Mouse (Mus musculus) thymus, postnatal 4 days (tissue): ENCODE data around the gene Gm960.

Source experiments
- DNase-seq: peaks from one replicate; pipeline ENCODE4 v3.0.0; 2021

Gene Gm960

DNA sequence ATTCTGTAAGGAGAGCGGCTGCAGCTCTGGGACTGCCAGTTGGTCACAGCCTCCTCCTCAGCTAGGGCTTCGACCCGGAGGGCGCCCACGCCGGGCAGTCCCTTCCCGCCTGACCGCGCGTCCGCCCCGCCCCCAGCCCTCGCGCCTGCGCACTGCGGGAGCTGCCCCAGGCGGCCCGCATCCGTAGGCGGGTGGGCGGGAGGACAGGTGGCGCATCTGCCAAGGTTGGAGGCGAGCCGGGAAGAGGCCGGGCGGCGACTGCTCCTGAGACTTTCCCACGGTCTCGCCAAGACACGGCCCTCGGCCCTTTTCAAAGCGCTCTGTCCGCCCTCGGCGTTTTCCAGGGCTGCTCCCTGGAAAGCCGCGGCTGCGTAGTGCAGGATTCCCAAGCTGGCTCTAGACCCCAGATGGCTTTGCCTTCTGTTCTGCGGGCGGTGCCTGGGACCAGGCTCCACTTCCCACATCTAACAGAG lies at the start of gene Gm960:
Gene Gm960 (minus strand): TSS at position 464 of the 473 bp plus-strand sequence.
- DNase-seq = peak; percentile 60

DNA sequence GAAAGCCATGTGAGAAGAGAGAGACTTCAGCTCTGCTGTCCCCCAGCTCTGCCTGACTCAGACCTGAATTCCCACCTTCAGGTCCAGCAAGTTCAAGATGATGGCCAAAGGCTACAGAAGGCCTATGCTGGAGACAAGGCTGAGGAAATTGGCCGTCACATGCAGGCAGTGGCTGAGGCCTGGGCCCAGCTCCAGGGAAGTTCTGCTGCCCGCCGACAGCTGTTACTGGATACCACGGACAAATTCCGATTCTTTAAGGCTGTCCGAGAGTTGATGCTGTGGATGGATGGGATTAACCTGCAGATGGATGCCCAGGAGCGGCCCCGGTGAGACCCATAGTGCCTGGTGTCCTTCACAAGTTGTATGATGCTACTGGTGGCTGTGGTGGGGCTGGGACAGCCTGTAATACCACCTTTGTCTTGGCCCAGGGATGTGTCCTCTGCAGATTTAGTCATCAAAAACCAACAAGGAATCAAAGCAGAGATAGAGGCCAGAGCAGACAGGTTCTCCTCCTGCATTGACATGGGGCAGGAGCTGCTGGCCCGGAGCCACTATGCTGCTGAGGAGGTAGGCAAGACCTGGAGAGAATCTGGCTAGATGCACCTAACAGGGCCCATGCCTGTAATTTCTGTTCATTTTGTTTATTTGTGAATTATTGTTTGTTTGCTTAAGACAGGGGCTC lies 49.3 kb upstream of the Gm960 start:
- DNase-seq = no peak

DNA sequence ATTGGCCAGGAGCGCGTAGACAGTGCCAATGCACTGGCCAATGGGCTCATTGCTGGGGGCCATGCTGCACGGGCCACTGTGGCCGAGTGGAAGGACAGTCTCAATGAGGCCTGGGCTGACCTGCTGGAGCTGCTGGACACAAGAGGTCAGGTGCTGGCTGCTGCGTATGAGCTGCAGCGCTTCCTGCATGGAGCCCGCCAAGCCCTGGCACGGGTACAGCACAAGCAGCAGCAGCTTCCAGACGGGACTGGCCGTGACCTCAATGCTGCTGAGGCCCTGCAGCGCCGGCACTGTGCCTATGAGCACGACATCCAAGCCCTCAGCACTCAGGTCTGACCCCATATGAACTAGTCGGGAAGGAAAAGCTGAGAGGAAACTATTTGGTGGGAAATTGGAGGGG lies 48.1 kb upstream of the Gm960 start:
- DNase-seq = no peak

DNA sequence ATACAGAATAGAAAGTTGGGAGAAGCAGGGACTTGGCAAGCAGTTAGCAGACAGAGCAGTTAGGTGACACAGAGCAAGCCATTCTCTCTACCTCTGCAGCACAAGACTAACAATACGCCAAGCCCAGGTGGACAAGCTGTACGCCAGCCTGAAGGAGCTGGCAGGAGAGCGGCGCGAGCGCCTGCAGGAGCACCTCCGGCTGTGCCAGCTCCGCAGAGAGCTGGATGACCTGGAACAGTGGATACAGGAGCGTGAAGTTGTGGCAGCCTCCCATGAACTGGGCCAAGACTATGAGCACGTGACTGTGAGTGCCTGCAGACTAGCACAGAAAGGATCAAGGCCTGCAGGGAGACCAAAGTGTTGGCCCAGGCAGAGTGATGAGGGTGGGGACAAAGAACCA lies 47.2 kb upstream of the Gm960 start:
- DNase-seq = no peak

DNA sequence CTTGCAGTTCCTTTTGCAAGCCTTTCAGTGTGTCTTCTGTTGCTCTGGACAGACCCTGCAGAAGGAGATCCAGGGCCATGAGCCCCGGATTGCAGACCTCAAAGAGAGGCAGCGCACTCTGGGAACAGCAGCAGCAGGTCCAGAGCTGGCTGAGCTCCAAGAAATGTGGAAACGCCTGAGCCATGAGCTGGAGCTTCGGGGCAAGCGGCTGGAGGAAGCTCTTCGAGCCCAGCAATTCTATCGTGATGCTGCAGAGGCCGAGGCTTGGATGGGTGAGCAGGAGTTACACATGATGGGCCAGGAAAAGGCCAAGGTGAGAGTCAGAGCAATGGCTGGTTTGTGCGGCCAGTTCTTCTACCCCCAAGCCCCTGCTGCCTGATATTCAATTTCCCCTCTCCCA lies 46.6 kb upstream of the Gm960 start:
- DNase-seq = no peak

DNA sequence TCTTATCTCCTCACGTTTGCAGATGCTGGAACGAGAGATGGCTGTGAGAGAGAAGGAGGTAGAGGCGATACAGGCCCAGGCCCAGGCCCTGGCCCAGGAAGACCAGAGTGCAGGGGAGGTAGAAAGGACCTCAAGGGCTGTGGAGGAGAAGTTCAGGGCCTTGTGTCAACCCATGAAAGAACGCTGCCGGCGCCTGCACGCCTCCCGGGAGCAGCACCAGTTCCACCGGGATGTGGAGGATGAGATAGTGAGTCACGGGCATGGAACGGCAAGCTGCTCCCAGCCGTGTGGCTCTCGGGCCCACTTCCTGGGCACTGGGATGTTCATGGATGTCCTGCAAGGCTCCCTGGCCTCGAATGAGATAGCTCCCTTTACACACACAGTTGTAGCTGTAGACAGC lies 45.6 kb upstream of the Gm960 start:
- DNase-seq = no peak

DNA sequence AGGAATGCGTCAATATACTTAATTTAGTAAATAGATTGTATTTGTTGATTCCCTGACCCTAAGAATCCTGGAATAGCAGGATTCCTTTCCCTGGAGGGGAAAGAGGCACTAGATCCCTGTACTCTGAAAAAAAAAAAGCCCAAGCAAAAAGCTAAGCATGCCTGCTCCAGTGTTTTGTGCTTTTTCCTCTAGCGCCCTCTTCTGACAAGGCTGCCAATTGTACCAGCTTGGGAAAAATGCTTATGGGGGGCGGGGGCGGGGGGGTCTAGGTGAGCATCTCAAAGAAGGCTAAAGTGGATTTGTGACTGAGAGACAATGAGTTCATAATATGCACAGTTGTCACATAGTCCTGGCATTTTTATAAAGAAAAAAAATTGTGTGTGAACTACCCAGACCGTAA lies 45.1 kb upstream of the Gm960 start:
- peak; percentile 53 for DNase-seq

DNA sequence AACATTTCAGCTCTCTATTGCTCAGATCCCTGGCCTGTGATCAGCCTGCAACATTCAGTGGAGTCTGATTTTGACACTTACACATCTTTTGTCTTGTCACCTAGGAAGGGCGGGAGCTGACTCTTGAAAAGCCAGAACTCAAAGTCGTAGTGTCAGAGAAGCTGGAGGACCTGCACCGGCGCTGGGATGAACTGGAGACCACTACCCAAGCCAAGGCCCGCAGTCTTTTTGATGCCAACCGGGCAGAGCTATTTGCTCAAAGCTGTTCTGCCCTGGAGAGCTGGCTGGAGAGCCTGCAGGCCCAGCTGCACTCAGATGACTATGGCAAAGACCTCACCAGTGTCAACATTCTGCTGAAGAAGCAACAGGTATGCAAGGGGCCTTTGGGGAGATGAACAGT lies 43.8 kb upstream of the Gm960 start:
- no peak for DNase-seq

DNA sequence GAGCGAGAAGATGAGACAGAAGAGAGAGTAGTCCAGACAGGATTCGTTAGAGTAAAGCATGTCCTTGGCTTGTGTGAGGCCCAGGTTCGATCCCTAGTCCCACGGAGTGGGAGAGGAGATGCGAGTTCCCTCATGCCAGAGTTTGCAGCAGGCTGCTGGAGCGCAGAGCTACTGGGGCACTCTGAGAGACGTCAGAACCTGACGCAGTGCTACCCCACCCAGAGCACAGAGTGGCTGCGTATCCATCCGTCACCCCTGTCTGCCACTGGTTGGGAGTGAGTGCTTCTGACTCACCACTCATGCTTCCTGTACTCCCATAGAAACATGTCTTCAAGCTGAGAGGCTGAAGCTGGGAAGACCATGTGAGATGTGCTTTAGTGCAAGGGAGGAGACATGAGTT lies 43.0 kb upstream of the Gm960 start:
- DNase-seq = no peak

DNA sequence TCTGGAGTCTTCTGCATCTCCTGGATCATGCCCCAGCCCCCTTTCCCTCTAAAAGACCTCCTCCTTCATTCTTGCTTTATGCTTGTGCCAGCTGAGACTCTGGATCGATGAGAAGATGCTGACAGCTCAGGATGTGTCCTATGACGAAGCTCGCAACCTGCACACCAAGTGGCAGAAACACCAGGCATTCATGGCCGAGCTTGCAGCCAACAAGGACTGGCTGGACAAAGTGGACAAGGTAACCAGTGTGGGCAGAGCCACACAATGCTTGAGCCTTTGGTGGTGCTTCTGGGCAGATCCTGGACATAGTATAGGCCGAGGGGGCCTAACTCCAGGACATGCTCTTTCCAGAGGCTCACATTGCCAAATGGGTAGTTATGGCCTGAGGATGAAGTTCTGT lies 41.3 kb upstream of the Gm960 start:
- DNase-seq = no peak

DNA sequence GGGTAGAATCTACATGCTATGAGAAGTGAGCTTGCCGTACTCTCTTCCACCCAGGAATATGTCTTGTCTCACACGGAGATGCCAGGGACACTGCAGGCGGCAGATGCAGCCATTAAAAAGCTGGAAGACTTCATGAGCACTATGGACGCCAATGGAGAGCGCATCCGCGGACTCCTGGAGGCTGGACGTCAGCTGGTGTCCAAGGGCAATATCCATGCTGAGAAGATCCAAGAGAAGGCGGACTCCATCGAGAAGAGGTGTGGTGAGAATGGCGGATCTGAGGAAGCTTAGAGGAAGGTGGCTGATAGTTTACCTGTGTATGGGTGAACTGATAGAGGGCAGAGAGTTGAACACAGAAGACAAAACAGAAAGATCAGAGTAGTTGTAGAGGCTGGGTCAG lies 40.6 kb upstream of the Gm960 start:
- DNase-seq = no peak

DNA sequence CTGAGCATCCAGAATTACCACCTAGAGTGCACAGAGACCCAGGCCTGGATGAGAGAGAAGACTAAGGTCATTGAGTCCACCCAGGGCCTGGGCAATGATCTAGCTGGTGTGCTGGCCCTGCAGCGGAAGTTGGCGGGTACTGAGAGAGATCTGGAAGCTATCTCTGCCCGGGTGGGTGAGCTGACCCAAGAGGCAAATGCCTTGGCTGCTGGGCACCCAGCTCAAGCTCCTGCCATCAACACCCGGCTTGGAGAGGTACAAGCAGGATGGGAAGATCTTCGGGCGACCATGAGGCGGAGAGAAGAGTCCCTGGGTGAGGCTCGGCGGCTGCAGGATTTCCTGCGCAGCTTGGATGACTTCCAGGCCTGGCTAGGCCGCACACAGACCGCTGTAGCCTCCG lies 39.4 kb upstream of the Gm960 start:
- DNase-seq = no peak

DNA sequence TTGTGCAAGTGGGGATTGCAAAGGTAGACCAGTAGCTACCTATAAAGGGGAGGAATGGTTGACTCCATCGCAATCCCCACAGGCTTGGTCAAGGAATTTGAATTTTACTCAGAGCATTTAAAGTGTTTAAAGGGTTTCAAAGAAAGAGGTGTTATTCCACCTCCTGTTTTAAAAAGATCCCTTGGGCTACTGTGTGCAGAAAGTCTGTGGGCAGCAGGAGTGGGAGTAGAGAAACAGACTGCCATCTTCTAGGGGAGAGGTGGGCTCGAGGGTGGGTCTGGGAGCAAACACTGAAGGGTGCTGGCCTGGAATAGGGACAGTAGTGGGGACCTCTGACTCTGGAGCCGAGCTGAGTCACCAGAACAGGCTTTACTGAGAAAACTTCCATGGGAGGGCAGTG lies 34.6 kb upstream of the Gm960 start:
- DNase-seq = no peak

DNA sequence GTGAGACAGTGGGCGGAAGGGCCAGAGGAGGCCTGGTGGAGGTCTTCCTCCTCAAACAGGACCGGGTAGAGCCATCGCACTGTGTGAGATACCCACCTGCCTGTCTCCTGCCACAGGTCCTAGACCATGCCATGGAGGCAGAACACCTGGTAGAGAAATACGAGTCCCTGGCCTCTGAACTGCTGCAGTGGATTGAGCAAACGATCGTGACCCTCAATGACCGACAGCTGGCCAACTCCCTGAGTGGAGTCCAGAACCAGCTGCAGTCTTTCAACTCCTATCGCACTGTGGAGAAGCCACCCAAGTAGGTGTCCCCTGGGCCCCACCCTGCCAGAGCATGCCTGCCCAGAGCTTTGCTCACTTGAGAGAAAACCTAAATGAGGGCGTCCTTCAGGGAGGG lies 30.7 kb upstream of the Gm960 start:
- no peak for DNase-seq

DNA sequence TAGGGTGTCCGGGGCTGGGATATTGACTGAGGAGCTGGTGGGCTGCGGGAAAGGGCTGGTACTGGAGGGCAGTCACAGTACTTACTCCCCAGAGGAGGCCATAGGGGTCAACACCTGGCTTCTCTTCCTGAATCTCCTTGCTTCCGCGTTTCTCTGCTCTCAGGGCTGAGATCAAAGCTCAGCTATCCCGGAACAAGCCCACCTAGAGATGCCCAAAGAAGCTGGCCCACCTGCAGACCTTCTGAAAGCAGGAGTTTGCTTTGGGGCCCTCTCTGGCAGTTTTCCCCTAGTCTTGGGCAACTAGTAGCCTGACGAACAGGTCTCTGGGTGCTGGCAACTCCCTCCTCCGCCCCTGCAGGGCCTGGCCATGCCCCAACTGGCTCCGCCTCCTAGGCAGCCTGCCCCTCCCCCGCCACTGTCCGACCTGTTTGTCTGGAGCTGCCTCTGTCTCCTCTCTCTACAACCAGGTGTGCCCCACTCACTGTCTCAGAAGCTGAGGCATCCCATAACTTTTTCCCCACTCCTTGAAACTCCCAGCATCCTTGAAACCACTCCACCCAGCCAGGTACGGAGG lies 22.3 kb upstream of the Gm960 start:
- peak; percentile 20 for DNase-seq

DNA sequence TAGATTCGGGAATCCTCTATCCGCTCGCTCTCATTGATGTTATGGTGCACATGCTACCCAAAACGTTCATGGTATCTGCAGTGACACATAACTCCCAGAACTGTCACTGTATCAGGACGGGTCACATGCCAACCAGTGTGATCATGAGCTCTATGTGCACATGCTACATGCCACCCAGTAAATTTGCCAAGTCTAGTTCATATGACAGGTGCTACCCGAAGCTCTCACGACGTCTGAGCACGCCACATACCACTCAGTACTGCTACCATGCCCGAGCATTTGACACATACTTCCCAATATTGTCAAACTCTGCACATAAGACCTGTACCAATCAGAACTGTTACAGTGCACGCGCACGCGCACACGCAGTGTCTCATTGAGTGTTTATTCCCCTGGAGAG lies 21.6 kb upstream of the Gm960 start:
- DNase-seq = no peak

DNA sequence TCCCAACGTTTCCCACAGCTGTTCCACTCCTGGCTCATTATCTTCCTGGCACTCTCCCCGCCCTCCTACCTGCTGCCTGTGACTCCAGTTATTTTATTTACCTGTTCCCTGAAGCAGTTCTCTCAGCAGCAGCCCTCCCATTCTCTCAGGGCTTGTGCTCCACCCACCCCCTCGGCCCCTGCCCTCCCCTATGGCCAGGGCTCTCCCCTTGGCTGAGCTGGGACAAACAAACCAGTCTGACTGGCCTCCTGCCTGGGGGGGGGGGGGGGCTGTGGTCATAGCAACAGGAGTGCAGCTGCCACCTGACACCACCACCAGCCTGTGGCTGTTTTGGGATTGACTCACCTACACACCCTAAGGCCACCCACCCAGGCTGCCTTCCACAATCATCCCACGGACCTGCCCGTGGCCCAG lies 20.9 kb upstream of the Gm960 start:
- no peak for DNase-seq

DNA sequence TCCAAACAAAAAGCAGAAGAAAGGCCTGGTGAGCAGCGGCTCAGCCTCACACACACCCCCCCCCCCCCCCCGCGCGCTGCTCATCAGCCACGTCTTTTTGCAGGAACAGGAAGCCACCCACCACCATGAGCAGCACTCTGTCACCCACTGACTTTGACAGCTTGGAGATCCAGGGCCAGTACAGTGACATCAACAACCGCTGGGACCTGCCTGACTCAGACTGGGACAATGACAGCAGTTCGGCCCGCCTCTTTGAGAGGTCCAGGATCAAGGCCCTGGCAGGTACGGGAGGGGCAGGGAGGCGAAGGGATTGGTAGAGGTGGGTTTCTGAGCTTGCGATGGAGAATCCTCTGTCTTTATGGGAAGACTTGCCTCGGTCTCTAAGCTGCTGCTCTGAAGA lies 20.2 kb upstream of the Gm960 start:
- no peak for DNase-seq

DNA sequence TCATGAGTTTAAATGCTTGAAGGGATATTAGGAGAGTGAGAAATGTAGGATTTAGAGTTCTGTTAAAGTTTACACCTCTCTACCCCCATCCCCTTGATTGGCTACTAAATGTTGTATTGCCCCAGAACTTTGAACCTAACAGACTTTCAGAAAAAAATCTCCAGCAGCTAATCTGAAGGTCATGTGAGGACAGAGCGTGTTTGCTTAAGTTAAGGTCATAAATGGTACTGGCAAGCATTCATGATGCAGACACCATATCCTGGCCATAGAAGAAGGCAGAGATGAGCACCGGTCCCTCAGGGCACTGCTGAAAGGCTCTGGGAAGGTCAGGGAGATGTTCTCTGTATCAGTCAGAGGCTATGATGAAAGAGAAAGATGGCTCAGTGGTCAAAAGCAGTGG lies 18.8 kb upstream of the Gm960 start:
- no peak for DNase-seq

DNA sequence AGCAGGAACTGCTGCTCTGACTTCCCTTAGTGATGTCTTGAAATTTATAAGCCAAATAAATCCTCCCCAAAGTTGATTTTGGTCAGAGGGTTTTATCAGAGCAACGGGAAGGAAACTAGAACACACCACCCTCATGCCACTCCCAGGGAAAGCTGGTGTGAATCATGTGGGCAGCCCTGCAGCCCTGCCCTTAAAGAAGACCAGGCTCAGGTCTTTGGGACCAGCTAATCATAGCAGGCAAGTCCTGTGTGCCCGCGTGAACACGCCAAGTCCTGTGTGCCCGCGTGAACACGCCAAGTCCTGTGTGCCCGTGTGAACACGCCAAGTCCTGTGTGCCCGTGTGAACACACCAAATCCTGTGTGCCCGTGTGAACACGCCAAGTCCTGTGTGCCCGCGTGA lies 18.3 kb upstream of the Gm960 start:
- DNase-seq = no peak

DNA sequence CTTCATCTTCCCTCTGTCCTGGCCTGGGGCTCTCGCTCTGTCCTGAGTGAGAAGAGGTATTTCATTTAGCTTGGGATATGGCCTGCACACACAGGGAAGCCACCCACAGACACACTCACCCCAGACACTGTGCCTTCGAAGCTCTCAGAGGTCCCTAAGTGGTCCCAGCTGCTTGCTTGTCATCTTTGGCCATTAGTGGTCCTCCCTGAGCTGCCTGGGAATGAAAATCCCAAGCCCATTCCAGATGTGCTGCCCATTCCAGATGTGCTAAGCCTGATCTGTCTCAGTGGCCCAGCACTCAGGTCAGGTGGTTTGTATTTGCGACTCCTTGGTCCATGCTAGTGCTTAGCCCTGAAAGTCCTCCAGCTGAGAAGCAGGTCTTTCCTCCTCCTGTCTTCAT lies 15.4 kb upstream of the Gm960 start:
- DNase-seq = no peak

DNA sequence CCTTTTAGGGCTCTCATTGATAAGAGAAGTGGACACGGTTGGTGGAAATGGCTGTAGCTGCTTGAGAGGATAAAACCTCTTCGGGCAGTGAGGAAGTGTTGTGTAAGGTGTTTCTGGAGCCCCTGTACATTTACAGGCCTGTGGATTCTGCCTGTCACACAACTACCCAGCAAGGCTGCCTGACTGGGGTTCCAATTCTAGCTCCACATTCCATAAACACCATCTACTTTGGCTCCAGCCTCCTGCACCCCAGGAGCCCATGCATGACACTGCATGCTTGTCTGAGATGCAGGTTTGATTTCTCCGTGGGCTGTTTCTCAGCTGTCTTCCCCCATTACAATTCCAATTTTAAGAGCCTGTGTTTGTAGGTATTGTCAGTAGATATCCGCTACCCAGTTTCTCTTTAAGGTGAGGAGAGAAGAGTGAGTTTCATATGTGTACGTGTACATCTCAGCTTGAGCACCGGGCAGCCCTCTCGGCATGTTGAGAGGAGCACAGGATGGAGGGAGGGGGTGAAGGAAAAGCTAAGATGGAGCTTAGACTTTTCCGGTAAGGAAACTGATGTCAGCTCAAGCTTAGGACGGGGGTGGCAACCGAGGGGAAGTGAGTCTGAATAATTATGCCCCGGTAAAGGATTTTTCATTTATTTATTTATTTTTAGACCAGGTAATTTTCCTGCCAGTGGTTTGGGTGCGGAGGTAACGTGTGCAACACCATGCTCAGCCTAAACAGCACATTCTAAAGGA lies 14.5 kb upstream of the Gm960 start:
- no peak for DNase-seq

DNA sequence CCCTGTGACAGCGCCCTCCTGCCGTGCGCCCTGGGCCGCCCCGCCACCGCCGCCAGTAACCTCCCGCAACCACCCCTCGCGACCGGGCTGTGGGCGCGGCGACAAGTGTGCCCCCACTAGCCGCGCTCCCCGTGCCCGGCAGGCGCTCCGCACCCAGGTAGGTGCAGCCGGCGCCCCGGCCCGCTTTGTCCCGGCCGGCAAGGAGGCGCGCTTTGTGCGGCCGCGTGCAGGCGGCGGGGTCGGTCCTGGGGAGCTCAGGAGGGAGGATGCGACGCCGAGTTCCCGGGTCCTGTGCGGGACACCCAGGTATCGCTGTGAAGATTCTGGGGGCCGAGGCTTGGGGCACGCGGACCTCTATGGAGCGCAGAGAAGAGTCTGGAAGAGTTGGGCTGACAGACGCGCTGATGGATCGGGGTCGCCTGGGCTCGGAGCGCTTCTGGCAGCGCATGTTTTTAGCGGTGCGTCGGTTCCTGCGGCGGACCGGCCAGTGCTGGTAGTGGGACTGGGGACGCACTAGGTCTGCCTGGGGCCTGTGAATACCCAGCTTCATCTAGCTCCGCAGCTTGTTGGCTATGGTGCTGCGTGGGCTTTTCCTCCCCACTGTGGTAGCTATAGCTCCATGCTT lies 13.8 kb upstream of the Gm960 start:
- peak; percentile 38 for DNase-seq

DNA sequence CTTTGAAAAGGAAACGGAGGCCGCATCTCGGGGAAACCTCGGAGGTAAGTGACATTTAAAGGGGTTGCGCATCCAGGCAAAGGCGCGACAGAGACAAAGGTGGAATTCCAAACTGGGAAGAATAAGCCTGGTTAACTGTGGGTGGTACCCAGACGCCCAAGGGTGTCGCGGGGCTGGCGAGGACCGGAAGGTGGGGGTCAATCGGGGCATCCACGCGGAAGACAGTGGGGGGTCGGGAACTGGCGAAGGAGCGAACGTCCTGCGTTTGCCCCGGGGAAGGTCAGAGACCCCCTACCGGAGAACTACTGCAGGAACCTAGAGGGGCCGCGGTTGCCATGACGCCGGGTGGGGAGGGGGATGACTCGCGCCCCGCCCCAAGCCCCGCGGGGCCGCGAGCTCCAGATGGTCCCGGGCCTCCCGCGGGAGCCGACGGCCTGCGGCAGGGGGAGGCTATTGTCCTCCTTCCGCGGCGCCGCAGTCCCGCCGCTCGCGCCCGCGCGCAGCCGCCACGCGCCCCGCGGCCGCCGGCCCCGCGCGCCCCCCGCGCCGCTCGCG lies 13.2 kb upstream of the Gm960 start:
- DNase-seq = peak; percentile 20
